Mouse (Mus musculus) megakaryocyte, embryonic 14.5 days (primary cell): ENCODE data around the gene Gm49380. TPM values are rescaled to one million over a fixed set of nuclear protein-coding genes. Genes with fewer than 3 reads are reported as not detected.
"Not testable (repeated sequence)": the region's sequence is repeated elsewhere in the genome, so short reads cannot be mapped to it uniquely, and the experiment has no call there.

Experiments used
- H3K27me3 ChIP-seq: replicated peaks from 2 replicates; pipeline ENCODE3; 2012; ENCODE audit warnings: inconsistent platforms
- H3K36me3 ChIP-seq: replicated peaks from 2 replicates; pipeline ENCODE3; 2012; ENCODE audit warnings: low read length, inconsistent platforms, mixed read lengths
- H3K4me1 ChIP-seq: 2 replicates; pipeline ENCODE4 v1.6.1; 2012; ENCODE audit warnings: inconsistent platforms
- H3K4me3 ChIP-seq: replicated peaks from 2 replicates; pipeline ENCODE3; 2012; ENCODE audit warnings: moderate library complexity, mild to moderate bottlenecking, inconsistent platforms
- H3K9me3 ChIP-seq: 2 replicates; pipeline ENCODE4 v1.6.1; 2012; ENCODE audit warnings: inconsistent platforms
- FLI1 ChIP-seq: IDR thresholded peaks from 2 replicates; pipeline ENCODE4 v1.6.1; 2012; ENCODE audit warnings: low read length, inconsistent platforms, mixed read lengths
- GATA1 ChIP-seq: IDR thresholded peaks from 3 replicates; pipeline ENCODE4 v1.6.1; 2012; ENCODE audit warnings: mixed read lengths, low read length, inconsistent platforms, borderline replicate concordance
- polyA plus RNA-seq: library from polyadenylated mRNA; stranded (reverse); fragments of >175 nt; gene quantifications from 2 replicates; pipeline ENCODE4 v1.2.3, GENCODE M21; 2012; ENCODE audit warnings: low replicate concordance; ENCODE audit not compliant: insufficient read depth

The Gm49380 gene
- polyA plus RNA-seq, 1 experiment = not detected

GRCm38 (mm10) chr9:44125546-44126428 lies 12.5 kb upstream of the Gm49380 start:
- TF ChIP-seq GATA1 (no peak), FLI1 (no peak)
- H3K4me3 ChIP-seq = peak overlapping the region; percentile 56

DNA sequence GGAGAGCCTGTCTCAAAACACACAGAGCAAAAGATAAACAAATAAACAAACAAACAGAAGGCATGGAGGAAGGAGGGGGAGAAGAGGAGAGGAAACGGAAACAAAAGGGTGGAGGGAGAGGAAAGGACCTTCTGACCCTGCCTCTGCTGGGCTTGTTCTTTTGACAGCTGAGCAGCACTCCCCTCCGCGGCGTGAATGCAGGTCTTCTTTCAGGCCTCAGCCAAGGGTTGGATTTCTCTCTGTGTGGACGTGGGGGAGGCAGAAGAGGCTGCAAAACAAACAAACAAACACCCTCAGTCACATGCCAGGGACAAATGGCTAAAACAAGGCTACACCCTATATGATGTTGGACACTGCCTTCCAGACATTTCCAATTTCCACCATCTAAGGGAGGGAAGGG lies 11.7 kb upstream of the Gm49380 start:
- Histone ChIP-seq H3K36me3 (no peaks in the 10 kb centered on the region), H3K27me3 (peaks cover 32% of the 10 kb centered on the region), H3K4me1 (peaks cover 37% of the 10 kb centered on the region), H3K4me3 (no peak overlapping the region), H3K9me3 (no peaks in the 10 kb centered on the region)
- TF ChIP-seq GATA1 = no peak
- TF ChIP-seq FLI1 = no peak

More at GRCm38 (mm10) chr9:44125546-44126428, 12.5 kb upstream of the Gm49380 start:
- Histone ChIP-seq H3K9me3 (no peaks in the 10 kb centered on the region), H3K4me1 (peaks cover 41% of the 10 kb centered on the region), H3K36me3 (no peaks in the 10 kb centered on the region), H3K27me3 (peaks cover 35% of the 10 kb centered on the region)

GRCm38 (mm10) chr9:44124317-44124716 lies 11.0 kb upstream of the Gm49380 start:
- H3K9me3 ChIP-seq = no peaks in the 10 kb centered on the region
- peaks cover 25% of the 10 kb centered on the region for H3K27me3 ChIP-seq
- no peak overlapping the region for H3K4me3 ChIP-seq
- H3K36me3 ChIP-seq = no peaks in the 10 kb centered on the region
- no peak for TF ChIP-seq GATA1
- no peak for TF ChIP-seq FLI1
- H3K4me1 ChIP-seq = peaks cover 34% of the 10 kb centered on the region

GRCm38 (mm10) chr9:44119948-44120465 lies 6.7 kb upstream of the Gm49380 start:
- Histone ChIP-seq H3K36me3 (no peaks in the 10 kb centered on the region), H3K4me3 (no peak overlapping the region), H3K9me3 (no peaks in the 10 kb centered on the region), H3K27me3 (peaks cover 15% of the 10 kb centered on the region), H3K4me1 (peaks cover 19% of the 10 kb centered on the region)
- TF ChIP-seq FLI1 (no peak), GATA1 (no peak)

- Histone ChIP-seq H3K36me3 (no peaks in the 10 kb centered on the region), H3K4me1 (peaks cover 27% of the 10 kb centered on the region), H3K9me3 (no peaks in the 10 kb centered on the region), H3K4me3 (no peak overlapping the region), H3K27me3 (peaks cover 15% of the 10 kb centered on the region)
- no peak for TF ChIP-seq FLI1
These were observed 5.7 kb upstream of the Gm49380 start for GRCm38 (mm10) chr9:44119011-44119410.

GRCm38 (mm10) chr9:44116182-44116581 lies 2.9 kb upstream of the Gm49380 start:
- no peaks in the 10 kb centered on the region for H3K9me3 ChIP-seq
- H3K4me3 ChIP-seq = no peak overlapping the region
- peaks cover 43% of the 10 kb centered on the region for H3K4me1 ChIP-seq

DNA sequence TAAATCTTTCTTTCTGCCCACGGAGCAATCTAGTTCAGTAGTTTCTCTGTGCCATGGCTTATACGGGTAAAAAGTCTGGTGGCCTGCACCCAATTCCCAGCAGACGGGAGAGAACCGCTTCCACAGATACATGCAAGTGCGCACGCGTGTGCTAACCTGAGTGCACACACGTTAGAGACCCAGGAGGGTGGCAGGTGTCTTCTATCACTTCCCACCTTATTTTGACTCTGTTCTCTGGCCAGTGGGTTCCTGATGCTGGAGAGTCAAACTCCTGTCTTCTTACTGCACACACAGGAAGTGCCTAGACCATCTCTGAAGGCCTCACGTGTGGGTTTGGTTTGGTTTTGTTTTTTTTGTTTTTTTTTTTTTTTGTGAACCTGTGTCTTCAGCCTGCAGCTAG lies 2.3 kb upstream of the Gm49380 start:
- no peaks in the 10 kb centered on the region for H3K36me3 ChIP-seq
- no peaks in the 10 kb centered on the region for H3K9me3 ChIP-seq
- H3K4me1 ChIP-seq = peaks cover 43% of the 10 kb centered on the region
- TF ChIP-seq FLI1 (no peak), GATA1 (no peak)
- peaks cover 11% of the 10 kb centered on the region for H3K27me3 ChIP-seq
- no peak overlapping the region for H3K4me3 ChIP-seq

More at GRCm38 (mm10) chr9:44116182-44116581, 2.9 kb upstream of the Gm49380 start:
- Histone ChIP-seq H3K36me3 (no peaks in the 10 kb centered on the region), H3K27me3 (peaks cover 13% of the 10 kb centered on the region)
- TF ChIP-seq FLI1 (no peak), GATA1 (no peak)

GRCm38 (mm10) chr9:44114453-44114852 lies 1.2 kb upstream of the Gm49380 start:
- peaks cover 47% of the 10 kb centered on the region for H3K4me1 ChIP-seq
- H3K36me3 ChIP-seq = peaks cover 10% of the 10 kb centered on the region
- peaks cover 6% of the 10 kb centered on the region for H3K27me3 ChIP-seq
- no peak overlapping the region for H3K4me3 ChIP-seq
- no peak for TF ChIP-seq FLI1
- no peak for TF ChIP-seq GATA1
- no peaks in the 10 kb centered on the region for H3K9me3 ChIP-seq

DNA sequence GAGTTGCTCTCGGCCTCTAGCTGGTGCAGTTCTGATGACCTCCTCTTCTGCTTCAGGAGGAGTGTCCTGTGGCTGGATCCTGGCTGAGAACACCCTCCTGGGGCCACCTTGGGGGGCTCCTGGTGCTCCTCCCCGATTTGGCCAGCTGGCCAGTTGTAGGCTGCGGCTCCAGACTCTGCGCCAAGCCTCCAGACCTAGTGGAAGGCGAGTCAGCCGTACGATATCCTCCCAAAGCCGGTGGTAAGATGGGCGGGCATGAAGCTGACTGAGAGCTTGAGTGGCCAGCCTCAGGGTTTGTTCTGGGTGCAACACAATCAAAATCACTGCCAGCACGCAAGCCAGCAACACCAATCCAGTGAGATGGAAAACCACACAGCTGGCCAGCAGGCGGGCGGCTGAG lies 1.4 kb downstream of the Gm49380 start:
- not testable (repeated sequence) for H3K27me3 ChIP-seq, H3K9me3 ChIP-seq, H3K4me3 ChIP-seq
- H3K36me3 ChIP-seq = peaks cover 33% of the 10 kb centered on the region
- peaks cover 69% of the 10 kb centered on the region for H3K4me1 ChIP-seq

DNA sequence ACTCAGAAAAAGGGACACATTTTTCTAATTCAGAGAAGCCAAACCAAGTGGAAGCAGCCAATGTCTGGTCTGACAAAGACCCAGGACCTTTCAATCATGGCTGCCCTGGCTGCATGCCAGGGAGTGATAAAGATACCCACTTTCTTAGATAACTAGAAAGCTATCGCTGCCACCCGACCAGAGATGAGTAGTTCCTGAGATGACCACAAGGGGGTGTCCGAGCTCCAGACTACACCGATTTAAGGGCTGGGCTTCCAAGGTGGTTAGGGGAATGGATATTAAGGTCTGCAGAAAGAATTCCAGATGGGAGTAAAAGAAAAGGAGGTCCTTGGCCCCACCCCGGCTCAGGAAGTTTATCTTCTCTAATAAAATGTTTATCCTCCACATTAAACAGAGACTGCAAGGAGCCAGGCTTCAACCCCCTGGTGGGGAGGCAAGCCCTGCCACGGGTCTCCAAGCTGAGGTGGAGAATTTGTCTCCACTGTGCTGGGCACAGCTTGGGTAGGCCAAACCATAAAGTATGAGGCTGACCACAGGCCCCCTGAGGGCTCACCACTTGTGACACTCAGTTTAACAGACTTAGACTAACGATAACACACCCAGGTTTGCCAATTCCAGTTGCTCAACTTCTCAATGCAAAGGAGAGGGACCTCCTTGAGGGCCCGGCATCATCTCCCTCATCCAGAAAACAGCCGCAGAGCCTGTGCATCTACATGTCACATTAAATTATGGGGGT lies 3.8 kb downstream of the Gm49380 start:
- TF ChIP-seq GATA1 = no peak
- no peak for TF ChIP-seq FLI1
- Histone ChIP-seq H3K4me3 (no peak overlapping the region), H3K36me3 (peaks cover 53% of the 10 kb centered on the region), H3K9me3 (no peaks in the 10 kb centered on the region), H3K4me1 (peaks cover 69% of the 10 kb centered on the region), H3K27me3 (no peaks in the 10 kb centered on the region)
